Mouse (Mus musculus) embryonic fibroblast, embryonic 13.5 days (primary cell): Measurements from ENCODE around the gene Rnft2.

Experiments
- CTCF ChIP-seq: IDR thresholded peaks from 2 replicates; pipeline ENCODE4 v1.5.1; 2011; ENCODE audit warnings: mild to moderate bottlenecking, control low read depth, low read length, moderate library complexity, borderline replicate concordance; ENCODE audit not compliant: insufficient read depth
- POLR2A ChIP-seq: IDR thresholded peaks from 2 replicates; pipeline ENCODE4 v1.6.1; 2011; ENCODE audit warnings: low read depth, mild to moderate bottlenecking, control low read depth, low read length, moderate library complexity

GRCm38 (mm10) chr5:118244606-118245443 is at the start of gene Rnft2, which contains the start of gene 2410131K14Rik:
- TF ChIP-seq CTCF (no peak), POLR2A (peak; percentile 74)
